In the genomic region with DNA sequence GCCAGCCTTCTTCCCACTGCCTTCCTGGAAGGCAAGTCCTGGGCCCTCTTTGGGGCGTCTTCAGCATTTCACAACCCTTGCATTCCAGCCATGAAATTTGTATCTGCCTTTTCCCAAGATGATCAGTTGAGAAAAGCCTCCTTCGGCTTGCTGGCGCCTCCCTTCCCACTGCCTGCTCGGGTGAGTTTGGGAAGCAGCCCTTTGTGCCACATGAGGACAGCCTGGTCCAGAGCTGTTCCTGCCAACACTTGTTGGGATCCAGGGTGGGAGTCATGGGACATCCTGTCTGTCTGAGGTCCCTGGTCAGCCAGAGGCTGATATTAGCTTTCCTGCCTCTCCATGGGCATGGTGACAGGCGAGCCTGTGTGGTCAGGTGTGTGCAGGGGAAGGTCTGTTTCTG, we compare ENCODE assay signal across 14 mouse cellular contexts. TPM values are rescaled to one million over a fixed set of nuclear protein-coding genes. Genes with fewer than 3 reads are reported as not detected.
A peak's percentile ranks its signal among the peaks of the same experiment; 100 is the strongest.
DNase-seq lines count a peak whose midpoint lies in the region; ATAC-seq lines count a peak whose summit lies in the region.
"Had no signal": no experiment of that assay in that cellular context is flagged by ENCODE, and none has a peak within 500 bp of the region (broad histone marks: within the 10 kb centered on the region; RNA-seq: fewer than 3 reads in every experiment).

No protein-coding gene starts in this region.

- intact Hi-C loops in heart, postnatal 10 days (cut with DNase I) = loop anchor here (2.0 kb wide), 1 partner anchor 25 kb away; no protein-coding TSS in a partner anchor
- intact Hi-C loops in left cerebral cortex, postnatal 25 days (cut with DNase I) = no loop called here

- 76% methylated on average over 5 of the region's 5 CpGs for WGBS in embryonic facial prominence, embryonic 15.5 days
- 87% methylated on average over 5 of the region's 5 CpGs for WGBS in embryonic facial prominence, embryonic 10.5 days

- H3K9me3 ChIP-seq in embryonic facial prominence, embryonic 15.5 days (replicated peaks) = no peaks in the 10 kb centered on the region
- H3K9me3 ChIP-seq in embryonic facial prominence, embryonic 10.5 days = no peaks in the 10 kb centered on the region
- H3K9me3 ChIP-seq: neural tube, embryonic 13.5 days had no signal

- no peak for DNase-seq in embryonic facial prominence, embryonic 10.5 days (ENCODE audit: low spot score)
- peak; percentile 27 for DNase-seq in kidney, postnatal 14 days
- no peak for DNase-seq in kidney, postnatal 36 days
- peak; percentile 44 to 60 for DNase-seq in heart, postnatal 10 days
- peak; percentile 75 for DNase-seq in lung, postnatal 25 days (ENCODE audit: low spot score)
- DNase-seq in left cerebral cortex, adult 11 months (ENCODE audit: low spot score) = no peak
- DNase-seq in left cerebral cortex, postnatal 25 days (ENCODE audit: low spot score in 2 of 2) = no peak
- DNase-seq: cerebellum, adult 8-10 months; kidney, postnatal 10 days; midbrain, embryonic 14.5 days had no signal

- H3K36me3 ChIP-seq in embryonic facial prominence, embryonic 15.5 days = peaks cover 62% of the 10 kb centered on the region
- H3K36me3 ChIP-seq in embryonic facial prominence, embryonic 10.5 days (replicated peaks) = peaks cover 99% of the 10 kb centered on the region

- H3K4me1 ChIP-seq in embryonic facial prominence, embryonic 15.5 days = peaks cover 27% of the 10 kb centered on the region
- peaks cover 47% of the 10 kb centered on the region for H3K4me1 ChIP-seq in embryonic facial prominence, embryonic 10.5 days

- ATAC-seq in embryonic facial prominence, embryonic 15.5 days (ENCODE audit: insufficient number of reproducible peaks, low FRiP score, low TSS enrichment, low read depth) = no peak
- ATAC-seq: forebrain, embryonic 14.5 days had no signal

- H3K27ac ChIP-seq in embryonic facial prominence, embryonic 15.5 days (replicated peaks) = 0 out of 2 replicates have a peak overlapping the region, but pooled peaks have one; percentile 19
- H3K27ac ChIP-seq in embryonic facial prominence, embryonic 10.5 days (replicated peaks) = no peak overlapping the region
- H3K27ac ChIP-seq: left cerebral cortex, adult 2 months; neural tube, embryonic 13.5 days had no signal

- H3K4me3 ChIP-seq in embryonic facial prominence, embryonic 15.5 days (replicated peaks) = no peak overlapping the region
- H3K4me3 ChIP-seq in embryonic facial prominence, embryonic 10.5 days = no peak overlapping the region
- H3K4me3 ChIP-seq: left cerebral cortex, adult 2 months; neural tube, embryonic 13.5 days had no signal

- no peak overlapping the region for H3K9ac ChIP-seq in embryonic facial prominence, embryonic 15.5 days
- H3K9ac ChIP-seq: neural tube, embryonic 13.5 days had no signal

- no peak overlapping the region for H3K4me2 ChIP-seq in embryonic facial prominence, embryonic 15.5 days (replicated peaks)
- H3K4me2 ChIP-seq: neural tube, embryonic 13.5 days had no signal

- H3K27me3 ChIP-seq in embryonic facial prominence, embryonic 15.5 days = no peaks in the 10 kb centered on the region
- no peaks in the 10 kb centered on the region for H3K27me3 ChIP-seq in embryonic facial prominence, embryonic 10.5 days (replicated peaks; ENCODE audit: low read depth, poor library complexity, severe bottlenecking)
- H3K27me3 ChIP-seq: neural tube, embryonic 13.5 days had no signal

RNA-seq across cellular contexts. Expression of a gene that starts 43.7 kb away (rescaled TPM):
- polyA plus RNA-seq in embryonic facial prominence, embryonic 15.5 days (2015; fragmentation: Nextera tagmentation; extraction: Ambion mirVana) = 20.7 and 21.7 TPM in 2 replicates
- 19.5 and 20.9 TPM in 2 replicates for polyA plus RNA-seq in embryonic facial prominence, embryonic 10.5 days (2016; fragmentation: Nextera tagmentation; extraction: Ambion mirVana)
- 10 to 100 TPM; 49.9 to 50.6 TPM for total RNA-seq in heart, postnatal 10 days (2021)
- total RNA-seq in left cerebral cortex, postnatal 25 days (2021) = 100 to 1,000 TPM; 114 to 116 TPM

Comparison
In these comparisons a context has a peak if more than half of its experiments do, and no peak if none do; other contexts are left out.
1. DNase-seq: peak in kidney, postnatal 14 days (single experiment), heart, postnatal 10 days (2 of 2) and lung, postnatal 25 days (single experiment); none in embryonic facial prominence, embryonic 10.5 days (single experiment), kidney, postnatal 36 days (0 of 2), left cerebral cortex, adult 11 months (single experiment) and left cerebral cortex, postnatal 25 days (0 of 2).